Mouse (Mus musculus) midbrain, embryonic 11.5 days (tissue): ENCODE results near the gene Bank1. TPM values are rescaled to one million over a fixed set of nuclear protein-coding genes. Genes with fewer than 3 reads are reported as not detected.

ENCODE experiments used
- ATAC-seq: fragments of 200-750 bp; cut with Nextera tagmentation; 2 replicates; pipeline ENCODE4 v1.8.0; 2017; ENCODE audit warnings: moderate TSS enrichment, moderate library complexity; ENCODE audit not compliant: low FRiP score
- DNase-seq: peaks from one replicate; pipeline ENCODE4 v3.0.0; 2015; ENCODE audit warnings: low spot score; ENCODE audit errors: missing footprints
- H3K27ac ChIP-seq: fragments of 300-500 bp; sonication (generic); 2 replicates; pipeline ENCODE4 v1.5.1; 2014; ENCODE audit warnings: low read depth, low read length
- H3K27me3 ChIP-seq: fragments of 300-500 bp; sonication (generic); 2 replicates; pipeline ENCODE4 v1.6.1; 2014; ENCODE audit warnings: mild to moderate bottlenecking, low read length, moderate library complexity, mixed read lengths; ENCODE audit not compliant: control insufficient read depth, insufficient read depth
- H3K36me3 ChIP-seq: fragments of 300-500 bp; sonication (generic); 2 replicates; pipeline ENCODE4 v1.6.1; 2014; ENCODE audit warnings: mild to moderate bottlenecking, low read length, moderate library complexity, mixed read lengths; ENCODE audit not compliant: control insufficient read depth, insufficient read depth
- H3K4me1 ChIP-seq: fragments of 300-500 bp; sonication (generic); 2 replicates; pipeline ENCODE4 v1.6.1; 2014; ENCODE audit warnings: low read length; ENCODE audit not compliant: control insufficient read depth, insufficient read depth
- H3K4me2 ChIP-seq: fragments of 300-500 bp; sonication (generic); 2 replicates; pipeline ENCODE4 v1.6.1; 2014; ENCODE audit warnings: mild to moderate bottlenecking, moderate library complexity
- H3K4me3 ChIP-seq: fragments of 300-500 bp; sonication (generic); 2 replicates; pipeline ENCODE4 v1.5.1; 2014; ENCODE audit warnings: low read depth, low read length
- H3K9ac ChIP-seq: fragments of 300-500 bp; sonication (generic); 2 replicates; pipeline ENCODE4 v1.6.1; 2014; ENCODE audit warnings: low read length
- H3K9me3 ChIP-seq: fragments of 300-500 bp; sonication (generic); 2 replicates; pipeline ENCODE4 v1.6.1; 2016; ENCODE audit warnings: low read length; ENCODE audit not compliant: control insufficient read depth
- WGBS: fragments of 180-500 bp; shearing (Covaris S2); extraction: QIAGEN DNeasy Blood & Tissue Kit; methylation state at CpG from one replicate; pipeline ENCODE4 v1.1.7; 2014; 5-methylcytosine and 5-hydroxymethylcytosine counted together
- polyA plus RNA-seq: library from polyadenylated mRNA; unstranded; fragments of >200 nt; fragmentation: Nextera tagmentation; extraction: Ambion mirVana; gene quantifications from 2 replicates; pipeline ENCODE4 v1.2.1, GENCODE M21; 2014

Bank1 gene
- polyA plus RNA-seq, 1 experiment from 2014 or later: 0.59 TPM

DNA sequence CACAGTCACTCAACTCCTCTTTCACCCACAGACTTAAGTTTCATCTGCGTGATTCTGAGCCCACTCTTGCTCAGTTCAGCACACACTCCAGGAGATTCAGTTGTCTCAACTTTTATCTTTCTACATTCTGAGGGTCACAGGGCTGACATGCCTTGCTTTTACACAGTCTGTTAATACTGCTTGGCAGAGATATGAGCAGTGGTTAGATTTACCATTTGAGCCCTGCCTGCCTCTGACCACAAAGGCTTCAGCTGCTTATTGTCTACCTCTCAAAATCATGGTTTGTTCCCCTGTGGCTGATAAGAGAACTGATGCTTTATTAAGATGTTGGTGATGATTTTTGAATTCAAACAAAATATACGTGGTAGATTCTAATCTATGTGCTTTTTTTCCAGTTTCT is 264.0 kb downstream of the Bank1 start:
- Histone ChIP-seq H3K4me2 (no peak overlapping the region), H3K9me3 (no peaks in the 10 kb centered on the region), H3K36me3 (no peaks in the 10 kb centered on the region), H3K27me3 (no peaks in the 10 kb centered on the region), H3K4me1 (no peaks in the 10 kb centered on the region), H3K27ac (no peak overlapping the region), H3K9ac (no peak overlapping the region), H3K4me3 (no peak overlapping the region)
- ATAC-seq: no peak
- no peak for DNase-seq
- 79% methylated on average over 2 of the region's 2 CpGs for WGBS

DNA sequence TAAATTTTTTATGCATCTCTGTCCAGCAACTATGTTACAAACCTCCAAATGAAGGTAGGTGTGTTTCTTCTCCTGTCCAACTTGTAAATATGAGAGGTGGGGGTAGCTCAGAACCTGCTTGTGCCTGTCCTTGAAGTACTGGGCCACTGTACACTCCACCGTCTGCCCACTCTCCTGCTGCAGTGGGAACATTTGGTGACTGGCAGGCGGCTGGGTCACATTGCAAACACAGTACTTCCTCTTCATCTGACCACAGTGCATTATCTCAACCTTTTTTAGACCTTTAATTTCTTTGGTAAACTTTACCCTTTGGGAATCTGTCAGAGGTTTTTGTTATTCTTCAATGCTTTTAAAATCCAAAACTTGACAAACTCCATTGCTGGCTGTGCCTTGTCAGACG is 275.2 kb downstream of the Bank1 start:
- Histone ChIP-seq H3K9ac (no peak overlapping the region), H3K4me2 (no peak overlapping the region), H3K4me3 (no peak overlapping the region), H3K4me1 (no peaks in the 10 kb centered on the region), H3K36me3 (no peaks in the 10 kb centered on the region), H3K9me3 (no peaks in the 10 kb centered on the region), H3K27me3 (no peaks in the 10 kb centered on the region), H3K27ac (no peak overlapping the region)
- ATAC-seq: no peak
- 92% methylated on average over 3 of the region's 3 CpGs for WGBS
- DNase-seq: no peak

DNA sequence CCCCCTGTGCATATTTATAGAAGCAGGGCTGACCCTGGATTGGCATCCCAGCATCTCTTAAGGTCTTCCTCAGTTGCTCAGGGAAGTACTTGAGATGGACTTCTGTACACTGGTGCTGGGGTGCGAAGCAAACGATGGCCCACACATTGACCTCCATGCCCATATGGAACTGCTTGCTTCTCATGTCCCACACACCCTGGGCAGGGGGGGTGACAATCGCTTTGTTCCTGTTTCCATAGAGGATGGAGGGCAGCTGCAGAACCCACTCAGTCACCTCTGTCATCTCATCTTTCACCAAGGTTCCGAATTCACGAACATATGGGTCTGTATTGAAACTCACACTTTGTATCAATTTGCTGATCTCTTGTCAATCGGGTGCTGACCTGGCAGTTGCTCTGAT is 275.7 kb downstream of the Bank1 start:
- H3K27me3 ChIP-seq: no peaks in the 10 kb centered on the region
- 93% methylated on average over 6 of the region's 6 CpGs for WGBS
- no peak overlapping the region for H3K9ac ChIP-seq
- H3K4me3 ChIP-seq: no peak overlapping the region
- no peaks in the 10 kb centered on the region for H3K36me3 ChIP-seq
- H3K4me2 ChIP-seq: no peak overlapping the region
- ATAC-seq: no peak
- no peaks in the 10 kb centered on the region for H3K4me1 ChIP-seq
- H3K27ac ChIP-seq: no peak overlapping the region
- no peak for DNase-seq
- no peaks in the 10 kb centered on the region for H3K9me3 ChIP-seq

DNA sequence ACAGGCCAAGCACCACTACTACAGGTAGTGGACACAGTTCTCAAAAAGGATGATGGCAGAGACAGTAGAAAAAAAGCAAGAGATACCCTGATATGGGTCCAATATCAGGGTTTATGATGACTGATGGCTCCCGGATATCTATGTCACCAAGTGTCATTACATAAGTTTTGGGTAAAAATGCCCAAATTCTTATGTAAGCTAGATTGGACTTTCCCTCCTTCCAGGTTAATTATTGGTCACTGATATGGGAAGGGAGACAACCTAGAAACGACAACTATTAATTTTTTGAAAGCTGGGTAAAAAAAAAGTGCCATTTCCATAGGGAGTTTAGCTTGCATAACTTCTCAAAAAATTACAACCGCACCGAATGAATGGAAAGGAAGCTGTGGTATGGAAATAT is 277.8 kb downstream of the Bank1 start:
- no peaks in the 10 kb centered on the region for H3K4me1 ChIP-seq
- H3K4me3 ChIP-seq: no peak overlapping the region
- no peaks in the 10 kb centered on the region for H3K9me3 ChIP-seq
- H3K27ac ChIP-seq: no peak overlapping the region
- H3K4me2 ChIP-seq: no peak overlapping the region
- no peak for ATAC-seq
- WGBS: 92% methylated on average over 4 of the region's 4 CpGs
- no peaks in the 10 kb centered on the region for H3K27me3 ChIP-seq
- no peaks in the 10 kb centered on the region for H3K36me3 ChIP-seq
- no peak for DNase-seq
- no peak overlapping the region for H3K9ac ChIP-seq

DNA sequence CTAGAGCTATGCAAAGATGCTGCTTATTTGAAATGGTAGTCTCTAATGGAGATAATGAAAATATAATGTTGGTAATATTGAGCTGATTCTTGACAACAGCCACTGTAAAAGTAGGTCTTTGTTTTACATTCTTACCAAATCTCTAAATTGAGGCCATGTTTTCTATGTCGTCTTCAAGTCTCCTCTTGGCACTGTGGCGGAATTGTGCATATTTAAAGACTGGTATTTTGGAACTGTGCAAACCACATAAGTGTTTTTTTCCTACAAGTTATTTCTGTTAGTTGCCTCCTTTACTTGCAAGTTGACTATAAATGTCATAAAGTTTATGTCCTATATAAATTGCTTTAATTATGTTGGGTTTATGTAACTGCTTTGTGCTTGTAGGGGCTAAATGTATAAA is 280.5 kb downstream of the Bank1 start:
- no peaks in the 10 kb centered on the region for H3K4me1 ChIP-seq
- no peaks in the 10 kb centered on the region for H3K9me3 ChIP-seq
- no peak overlapping the region for H3K9ac ChIP-seq
- no peaks in the 10 kb centered on the region for H3K36me3 ChIP-seq
- no peak overlapping the region for H3K27ac ChIP-seq
- ATAC-seq (no peak), DNase-seq (no peak)
- H3K4me3 ChIP-seq: no peak overlapping the region
- no peak overlapping the region for H3K4me2 ChIP-seq
- no peaks in the 10 kb centered on the region for H3K27me3 ChIP-seq
- WGBS: 96% methylated on average over 2 of the region's 2 CpGs

GRCm38 (mm10) chr3:136040041-136040440 is 285.8 kb downstream of the Bank1 start:
- no peak overlapping the region for H3K4me2 ChIP-seq
- WGBS: 92% methylated on average over 2 of the region's 2 CpGs
- no peak for ATAC-seq

DNA sequence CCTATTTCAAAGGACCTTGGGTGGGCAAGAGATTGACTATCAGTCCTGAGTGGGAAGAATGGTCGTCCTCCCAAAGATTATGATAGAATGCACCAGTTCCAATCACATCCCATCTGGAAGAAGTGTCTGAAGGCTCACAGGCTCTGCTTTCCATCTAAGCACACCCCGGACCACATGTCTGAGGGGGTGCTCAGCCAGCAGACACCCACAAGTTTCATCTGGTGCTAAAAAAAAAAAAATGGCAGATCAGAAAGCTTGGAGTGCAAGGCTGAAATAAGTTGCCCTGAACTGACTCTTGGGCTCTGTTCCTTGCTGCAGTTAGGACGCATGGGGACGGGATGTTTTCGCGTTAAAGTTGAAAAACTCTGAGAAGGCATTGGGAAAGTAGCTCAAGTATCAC is 286.4 kb downstream of the Bank1 start:
- DNase-seq: no peak
- Histone ChIP-seq H3K9me3 (no peaks in the 10 kb centered on the region), H3K4me2 (no peak overlapping the region), H3K36me3 (no peaks in the 10 kb centered on the region), H3K27ac (no peak overlapping the region), H3K4me3 (no peak overlapping the region), H3K9ac (no peak overlapping the region), H3K4me1 (no peaks in the 10 kb centered on the region), H3K27me3 (no peaks in the 10 kb centered on the region)
- 90% methylated on average over 6 of the region's 6 CpGs for WGBS
- ATAC-seq: no peak

More at GRCm38 (mm10) chr3:136040041-136040440, 285.8 kb downstream of the Bank1 start:
- H3K27ac ChIP-seq: no peak overlapping the region
- H3K36me3 ChIP-seq: no peaks in the 10 kb centered on the region
- no peaks in the 10 kb centered on the region for H3K9me3 ChIP-seq
- no peak overlapping the region for H3K9ac ChIP-seq
- no peak for DNase-seq
- no peaks in the 10 kb centered on the region for H3K27me3 ChIP-seq
- no peak overlapping the region for H3K4me3 ChIP-seq
- H3K4me1 ChIP-seq: no peaks in the 10 kb centered on the region

DNA sequence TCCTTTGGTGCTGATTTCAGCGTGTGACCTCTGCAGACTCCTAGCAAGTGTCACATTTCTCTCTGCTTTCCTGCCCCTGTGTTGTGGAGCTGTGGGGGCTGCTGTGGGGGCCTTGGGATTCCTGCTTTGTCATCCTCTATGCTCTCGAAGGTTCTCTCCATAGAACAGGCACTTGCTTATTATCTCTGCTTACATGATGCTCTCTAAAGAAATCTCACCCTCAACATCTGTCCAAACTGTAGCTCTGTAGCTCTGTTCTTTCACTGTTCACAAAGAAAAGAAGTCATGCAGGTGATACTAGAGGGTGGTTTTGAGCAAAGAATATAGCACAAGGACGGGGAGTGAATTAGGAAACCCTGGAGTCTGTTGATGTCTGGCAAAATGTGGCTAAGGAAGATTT is 288.6 kb downstream of the Bank1 start:
- Histone ChIP-seq H3K9ac (no peak overlapping the region), H3K4me1 (no peaks in the 10 kb centered on the region), H3K4me3 (no peak overlapping the region), H3K36me3 (no peaks in the 10 kb centered on the region), H3K27ac (no peak overlapping the region), H3K27me3 (no peaks in the 10 kb centered on the region), H3K9me3 (no peaks in the 10 kb centered on the region), H3K4me2 (no peak overlapping the region)
- no peak for DNase-seq
- WGBS: 57% methylated on average over 3 of the region's 3 CpGs
- ATAC-seq: no peak

- 74% methylated on average over 1 of the region's 1 CpGs for WGBS
- DNase-seq (no peak), ATAC-seq (no peak; the same call in 1 of the 2 replicates)
- Histone ChIP-seq H3K4me3 (no peak overlapping the region), H3K9me3 (no peaks in the 10 kb centered on the region), H3K36me3 (no peaks in the 10 kb centered on the region), H3K4me2 (no peak overlapping the region), H3K27me3 (no peaks in the 10 kb centered on the region), H3K9ac (no peak overlapping the region), H3K4me1 (no peaks in the 10 kb centered on the region), H3K27ac (no peak overlapping the region)
These were observed 290.1 kb downstream of the Bank1 start for GRCm38 (mm10) chr3:136035784-136036183.

GRCm38 (mm10) chr3:136024876-136025275 is 301.0 kb downstream of the Bank1 start:
- no peak for DNase-seq
- H3K9ac ChIP-seq: no peak overlapping the region
- no peak overlapping the region for H3K27ac ChIP-seq
- WGBS: 94% methylated on average over 2 of the region's 2 CpGs
- H3K36me3 ChIP-seq: no peaks in the 10 kb centered on the region
- H3K4me2 ChIP-seq: no peak overlapping the region
- H3K27me3 ChIP-seq: no peaks in the 10 kb centered on the region
- no peaks in the 10 kb centered on the region for H3K9me3 ChIP-seq
- ATAC-seq: no peak
- no peaks in the 10 kb centered on the region for H3K4me1 ChIP-seq
- H3K4me3 ChIP-seq: no peak overlapping the region
